Mouse (Mus musculus): ENCODE measurements at regions not wholly inside any gene's neighbourhood (a gene's known extent, or its start where the extent isn't known, plus 50 kb on each side); places are given as distances from the start of the nearest gene placed in this dataset.

- Histone ChIP-seq H3K4me3 (ENCODE audit: low read depth, low read length) (no peak overlapping the region), H3K27me3 (ENCODE audit: control insufficient read depth, insufficient read depth, low read length) (no peaks in the 10 kb centered on the region), H3K9me3 (ENCODE audit: control insufficient read depth, low read length) (no peaks in the 10 kb centered on the region), H3K36me3 (ENCODE audit: control insufficient read depth, insufficient read depth, low read length) (no peaks in the 10 kb centered on the region), H3K9ac (replicated peaks; ENCODE audit: low read depth, low read length) (no peak overlapping the region), H3K4me1 (ENCODE audit: control insufficient read depth, insufficient read depth, low read length) (no peaks in the 10 kb centered on the region), H3K27ac (ENCODE audit: low read depth, low read length) (no peak overlapping the region), H3K4me2 (ENCODE audit: low read depth, low read length) (no peak overlapping the region)
- no peak for ATAC-seq (ENCODE audit: low read depth)
- 95% methylated on average over 9 of the region's 9 CpGs for WGBS
Observed at GRCm38 (mm10) chr14:103938201-103938600, 94.0 kb upstream of the Ednrb start.

GRCm38 (mm10) chr14:103937700-103938099, 93.5 kb upstream of the Ednrb start:
- no peak for ATAC-seq (ENCODE audit: low read depth)
- H3K27me3 ChIP-seq (ENCODE audit: control insufficient read depth, insufficient read depth, low read length): no peaks in the 10 kb centered on the region
- H3K27ac ChIP-seq (ENCODE audit: low read depth, low read length): no peak overlapping the region
- H3K36me3 ChIP-seq (ENCODE audit: control insufficient read depth, insufficient read depth, low read length): no peaks in the 10 kb centered on the region
- no peak overlapping the region for H3K4me2 ChIP-seq (ENCODE audit: low read depth, low read length)
- H3K9ac ChIP-seq (replicated peaks; ENCODE audit: low read depth, low read length): no peak overlapping the region
- H3K4me3 ChIP-seq (ENCODE audit: low read depth, low read length): no peak overlapping the region
- 95% methylated on average over 6 of the region's 6 CpGs for WGBS
- no peaks in the 10 kb centered on the region for H3K9me3 ChIP-seq (ENCODE audit: control insufficient read depth, low read length)
- no peaks in the 10 kb centered on the region for H3K4me1 ChIP-seq (ENCODE audit: control insufficient read depth, insufficient read depth, low read length)

DNA sequence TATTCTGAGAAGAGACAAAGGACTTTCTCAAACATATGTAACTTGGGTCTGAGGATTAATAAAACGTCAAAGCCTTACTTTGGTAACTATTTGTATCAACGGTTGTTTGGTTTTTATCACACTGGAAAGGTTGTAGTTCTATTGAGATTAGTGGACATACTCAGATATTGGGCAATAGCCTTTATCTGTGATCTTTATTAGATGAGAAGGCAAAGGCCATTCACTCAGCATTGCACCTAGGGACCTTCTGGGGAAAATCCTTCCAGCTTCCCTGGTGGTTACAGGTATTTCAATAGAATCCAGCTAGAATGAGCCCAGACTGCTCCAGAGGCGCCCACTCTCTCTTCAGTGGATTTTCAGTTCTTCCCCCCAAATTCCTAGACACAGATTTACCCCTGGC, 89.6 kb upstream of the Ednrb start:
- Histone ChIP-seq H3K36me3 (ENCODE audit: control insufficient read depth, insufficient read depth, low read length) (no peaks in the 10 kb centered on the region), H3K9ac (replicated peaks; ENCODE audit: low read depth, low read length) (no peak overlapping the region), H3K4me2 (ENCODE audit: low read depth, low read length) (no peak overlapping the region), H3K27me3 (ENCODE audit: control insufficient read depth, insufficient read depth, low read length) (no peaks in the 10 kb centered on the region), H3K9me3 (ENCODE audit: control insufficient read depth, low read length) (no peaks in the 10 kb centered on the region), H3K4me1 (ENCODE audit: control insufficient read depth, insufficient read depth, low read length) (no peaks in the 10 kb centered on the region), H3K4me3 (ENCODE audit: low read depth, low read length) (no peak overlapping the region), H3K27ac (ENCODE audit: low read depth, low read length) (no peak overlapping the region)
- WGBS: 95% methylated on average over 3 of the region's 3 CpGs
- ATAC-seq (ENCODE audit: low read depth): no peak

GRCm38 (mm10) chr14:103932170-103932569, 88.0 kb upstream of the Ednrb start:
- 88% methylated on average over 7 of the region's 7 CpGs for WGBS

GRCm38 (mm10) chr14:103929734-103930364, 85.6 kb upstream of the Ednrb start:
- Histone ChIP-seq H3K27ac (ENCODE audit: low read depth, low read length) (no peak overlapping the region), H3K4me1 (ENCODE audit: control insufficient read depth, insufficient read depth, low read length) (no peaks in the 10 kb centered on the region), H3K4me2 (ENCODE audit: low read depth, low read length) (no peak overlapping the region), H3K27me3 (ENCODE audit: control insufficient read depth, insufficient read depth, low read length) (no peaks in the 10 kb centered on the region), H3K36me3 (ENCODE audit: control insufficient read depth, insufficient read depth, low read length) (no peaks in the 10 kb centered on the region), H3K4me3 (ENCODE audit: low read depth, low read length) (no peak overlapping the region), H3K9ac (replicated peaks; ENCODE audit: low read depth, low read length) (no peak overlapping the region), H3K9me3 (ENCODE audit: control insufficient read depth, low read length) (no peaks in the 10 kb centered on the region)
- ATAC-seq (ENCODE audit: low read depth): no peak
- WGBS: 93% methylated on average over 11 of the region's 11 CpGs

More at GRCm38 (mm10) chr14:103932170-103932569, 88.0 kb upstream of the Ednrb start:
- H3K36me3 ChIP-seq (ENCODE audit: control insufficient read depth, insufficient read depth, low read length): no peaks in the 10 kb centered on the region
- no peak overlapping the region for H3K4me2 ChIP-seq (ENCODE audit: low read depth, low read length)
- no peak overlapping the region for H3K9ac ChIP-seq (replicated peaks; ENCODE audit: low read depth, low read length)
- no peak overlapping the region for H3K4me3 ChIP-seq (ENCODE audit: low read depth, low read length)
- no peaks in the 10 kb centered on the region for H3K4me1 ChIP-seq (ENCODE audit: control insufficient read depth, insufficient read depth, low read length)
- no peak for ATAC-seq (ENCODE audit: low read depth)
- H3K27me3 ChIP-seq (ENCODE audit: control insufficient read depth, insufficient read depth, low read length): no peaks in the 10 kb centered on the region
- no peak overlapping the region for H3K27ac ChIP-seq (ENCODE audit: low read depth, low read length)
- no peaks in the 10 kb centered on the region for H3K9me3 ChIP-seq (ENCODE audit: control insufficient read depth, low read length)

GRCm38 (mm10) chr14:103929155-103929729, 85.0 kb upstream of the Ednrb start:
- Histone ChIP-seq H3K27me3 (ENCODE audit: control insufficient read depth, insufficient read depth, low read length) (no peaks in the 10 kb centered on the region), H3K9ac (replicated peaks; ENCODE audit: low read depth, low read length) (no peak overlapping the region), H3K4me3 (ENCODE audit: low read depth, low read length) (no peak overlapping the region), H3K36me3 (ENCODE audit: control insufficient read depth, insufficient read depth, low read length) (no peaks in the 10 kb centered on the region), H3K4me1 (ENCODE audit: control insufficient read depth, insufficient read depth, low read length) (no peaks in the 10 kb centered on the region), H3K27ac (ENCODE audit: low read depth, low read length) (no peak overlapping the region), H3K9me3 (ENCODE audit: control insufficient read depth, low read length) (no peaks in the 10 kb centered on the region), H3K4me2 (ENCODE audit: low read depth, low read length) (no peak overlapping the region)
- 70% methylated on average over 6 of the region's 6 CpGs for WGBS
- no peak for ATAC-seq (ENCODE audit: low read depth)

- no peaks in the 10 kb centered on the region for H3K36me3 ChIP-seq (ENCODE audit: control insufficient read depth, insufficient read depth, low read length)
- H3K4me3 ChIP-seq (ENCODE audit: low read depth, low read length): no peak overlapping the region
- H3K9ac ChIP-seq (replicated peaks; ENCODE audit: low read depth, low read length): no peak overlapping the region
- no peak overlapping the region for H3K4me2 ChIP-seq (ENCODE audit: low read depth, low read length)
- ATAC-seq (ENCODE audit: low read depth): no peak
- H3K27me3 ChIP-seq (ENCODE audit: control insufficient read depth, insufficient read depth, low read length): no peaks in the 10 kb centered on the region
- WGBS: 83% methylated on average over 5 of the region's 5 CpGs
- H3K27ac ChIP-seq (ENCODE audit: low read depth, low read length): no peak overlapping the region
- no peaks in the 10 kb centered on the region for H3K9me3 ChIP-seq (ENCODE audit: control insufficient read depth, low read length)
- H3K4me1 ChIP-seq (ENCODE audit: control insufficient read depth, insufficient read depth, low read length): no peaks in the 10 kb centered on the region
Observed at GRCm38 (mm10) chr14:103920169-103920568, 76.0 kb upstream of the Ednrb start.

DNA sequence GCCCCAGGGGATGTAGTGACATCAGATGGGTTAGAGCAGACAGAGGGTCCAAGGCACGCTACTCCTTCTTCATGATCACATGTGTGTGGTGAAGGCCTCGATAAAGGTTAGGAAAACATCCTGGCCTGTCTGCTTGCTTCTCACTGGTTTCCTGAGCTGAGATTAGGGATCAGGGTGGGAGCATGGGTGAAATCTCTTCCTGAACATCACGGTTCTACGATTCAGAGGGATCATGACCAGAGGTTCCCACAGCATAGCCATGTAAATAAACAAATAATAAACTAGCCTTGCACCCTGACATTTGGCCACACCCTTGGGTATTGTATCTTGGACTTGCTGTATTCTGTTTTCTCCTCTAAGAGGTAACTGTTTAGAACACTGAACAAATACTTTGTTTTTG, 75.2 kb upstream of the Ednrb start:
- WGBS: 78% methylated on average over 4 of the region's 4 CpGs
- Histone ChIP-seq H3K9ac (replicated peaks; ENCODE audit: low read depth, low read length) (no peak overlapping the region), H3K27ac (ENCODE audit: low read depth, low read length) (no peak overlapping the region), H3K27me3 (ENCODE audit: control insufficient read depth, insufficient read depth, low read length) (no peaks in the 10 kb centered on the region), H3K4me3 (ENCODE audit: low read depth, low read length) (no peak overlapping the region), H3K4me1 (ENCODE audit: control insufficient read depth, insufficient read depth, low read length) (no peaks in the 10 kb centered on the region), H3K9me3 (ENCODE audit: control insufficient read depth, low read length) (no peaks in the 10 kb centered on the region), H3K36me3 (ENCODE audit: control insufficient read depth, insufficient read depth, low read length) (no peaks in the 10 kb centered on the region), H3K4me2 (ENCODE audit: low read depth, low read length) (no peak overlapping the region)
- no peak for ATAC-seq (ENCODE audit: low read depth)

GRCm38 (mm10) chr14:103913453-103913852, 69.3 kb upstream of the Ednrb start:
- H3K4me3 ChIP-seq (ENCODE audit: low read depth, low read length): no peak overlapping the region
- H3K4me1 ChIP-seq (ENCODE audit: control insufficient read depth, insufficient read depth, low read length): no peaks in the 10 kb centered on the region
- no peaks in the 10 kb centered on the region for H3K36me3 ChIP-seq (ENCODE audit: control insufficient read depth, insufficient read depth, low read length)
- H3K9ac ChIP-seq (replicated peaks; ENCODE audit: low read depth, low read length): no peak overlapping the region
- 91% methylated on average over 4 of the region's 4 CpGs for WGBS
- H3K4me2 ChIP-seq (ENCODE audit: low read depth, low read length): no peak overlapping the region
- H3K27ac ChIP-seq (ENCODE audit: low read depth, low read length): no peak overlapping the region
- no peaks in the 10 kb centered on the region for H3K27me3 ChIP-seq (ENCODE audit: control insufficient read depth, insufficient read depth, low read length)
- ATAC-seq (ENCODE audit: low read depth): no peak
- H3K9me3 ChIP-seq (ENCODE audit: control insufficient read depth, low read length): no peaks in the 10 kb centered on the region

Data from neural tube, embryonic 14.5 days (tissue).